Mouse (Mus musculus) liver, adult (tissue): ENCODE data around the gene Olfr66.

Experiments
- GATA4 ChIP-seq: IDR thresholded peaks from 2 replicates; pipeline ENCODE4 v1.6.1; 2014; ENCODE audit warnings: mild to moderate bottlenecking, low read length; ENCODE audit not compliant: insufficient replicate concordance

The Olfr66 gene

GRCm38 (mm10) chr7:103853090-103853489, 33.0 kb downstream of the Olfr66 start, which contains the start of gene Hbb-y:
Hbb-y (minus strand) TSS chr7:103853216.
- TF ChIP-seq GATA4, result no peak

- no peak for TF ChIP-seq GATA4
Observed at GRCm38 (mm10) chr7:103844525-103845325, 41.3 kb downstream of the Olfr66 start.

- no peak for TF ChIP-seq GATA4
Observed at GRCm38 (mm10) chr7:103843034-103843433, 43.0 kb downstream of the Olfr66 start, which contains the start of gene Hbb-bh1. Hbb-bh1 (minus strand) TSS chr7:103843164.

- TF ChIP-seq GATA4, result no peak
Observed at GRCm38 (mm10) chr7:103840268-103840667, 45.8 kb downstream of the Olfr66 start, which contains the start of gene Hbb-bh2. Hbb-bh2 (minus strand) TSS chr7:103840520.
